Mouse (Mus musculus) layer of hippocampus, adult 9-11 months (tissue): ENCODE measurements at regions not wholly inside any gene's neighbourhood (a gene's known extent, or its start where the extent isn't known, plus 50 kb on each side); places are given as distances from the start of the nearest gene placed in this dataset.

Experiments used
- DNase-seq: peaks from one replicate; pipeline ENCODE4 v3.0.0; 2022

- no peak for DNase-seq
Measured at GRCm38 (mm10) chr4:48889074-48889592, 169.9 kb upstream of the Plppr1 start.

GRCm38 (mm10) chr4:48904551-48904950, 154.5 kb upstream of the Plppr1 start:
- DNase-seq = no peak

- DNase-seq = no peak
Measured at GRCm38 (mm10) chr4:48905196-48905867, 153.7 kb upstream of the Plppr1 start.

- DNase-seq = no peak
Measured at GRCm38 (mm10) chr4:48909161-48909560, 149.9 kb upstream of the Plppr1 start.

GRCm38 (mm10) chr4:48913301-48913700, 145.8 kb upstream of the Plppr1 start:
- no peak for DNase-seq

- DNase-seq = peak; percentile 74
Measured at GRCm38 (mm10) chr4:48924576-48925459, 134.3 kb upstream of the Plppr1 start.

- no peak for DNase-seq
Measured at GRCm38 (mm10) chr4:48938420-48938819, 120.7 kb upstream of the Plppr1 start.

GRCm38 (mm10) chr4:48938892-48939291, 120.2 kb upstream of the Plppr1 start:
- no peak for DNase-seq

GRCm38 (mm10) chr4:48945266-48945818, 113.7 kb upstream of the Plppr1 start:
- no peak for DNase-seq

GRCm38 (mm10) chr4:48952965-48953364, 106.1 kb upstream of the Plppr1 start:
- no peak for DNase-seq

GRCm38 (mm10) chr4:48975810-48976209, 83.3 kb upstream of the Plppr1 start:
- DNase-seq = no peak

GRCm38 (mm10) chr4:48992021-48992420, 67.1 kb upstream of the Plppr1 start:
- DNase-seq = no peak
